Mouse (Mus musculus) CH12.LX (cell line): ENCODE data around the gene Clec3a. TPM values are rescaled to one million over a fixed set of nuclear protein-coding genes. Genes with fewer than 3 reads are reported as not detected.

Experiments used
- DNase-seq: peaks from one replicate; pipeline ENCODE4 v3.0.0-alpha.2; 2013; ENCODE audit errors: extremely low read depth
- H3K27ac ChIP-seq: 2 replicates; pipeline ENCODE4 v1.5.1; 2012; ENCODE audit warnings: low read depth, mild to moderate bottlenecking, control low read depth, moderate library complexity; ENCODE audit not compliant: insufficient read depth
- H3K27me3 ChIP-seq: replicated peaks from 2 replicates; pipeline ENCODE3; 2012; ENCODE audit warnings: inconsistent platforms
- H3K36me3 ChIP-seq, 2 experiments: replicated peaks in 1 of 2; 2 replicates each; pipeline versions ENCODE3 to v1.6.1; 2012; ENCODE audit warnings: inconsistent platforms in 1 of 2, low read length in 1 of 2, mild to moderate bottlenecking in 1 of 2, mixed read lengths in 1 of 2, moderate library complexity in 1 of 2; ENCODE audit not compliant: control insufficient read depth in 1 of 2, insufficient read depth in 1 of 2
- H3K4me1 ChIP-seq, 2 experiments: 2 replicates each; pipeline ENCODE4 v1.6.1; 2012; ENCODE audit warnings: inconsistent platforms in 1 of 2, moderate library complexity in 1 of 2; ENCODE audit not compliant: insufficient read depth in 2 of 2, control insufficient read depth in 1 of 2
- H3K4me2 ChIP-seq: 2 replicates; pipeline ENCODE4 v1.6.1; 2012; ENCODE audit warnings: low read depth, mild to moderate bottlenecking, control low read depth; ENCODE audit not compliant: poor library complexity, insufficient read depth, severe bottlenecking
- H3K4me3 ChIP-seq, 3 experiments: fragments of 150-350 bp in 1 of 3; sonication (generic) in 1 of 3; replicated peaks in 1 of 3; 2 replicates each; pipeline versions ENCODE3 to v1.5.1; 2011 to 2012; ENCODE audit warnings: low read depth in 2 of 3, low read length in 2 of 3, mild to moderate bottlenecking in 2 of 3, moderate library complexity in 2 of 3, control low read depth in 1 of 3, improper control_type of control experiment in 1 of 3, inconsistent platforms in 1 of 3, mixed read lengths in 1 of 3; ENCODE audit not compliant: poor library complexity in 1 of 3
- H3K79me2 ChIP-seq: replicated peaks from 2 replicates; pipeline ENCODE4 v1.6.1; 2012; ENCODE audit warnings: mild to moderate bottlenecking, moderate library complexity; ENCODE audit not compliant: control insufficient read depth, poor library complexity, insufficient read depth, severe bottlenecking; ENCODE audit errors: extremely low read depth
- H3K9ac ChIP-seq: 2 replicates; pipeline ENCODE4 v1.6.1; 2012; ENCODE audit warnings: low read depth, mild to moderate bottlenecking, control low read depth, moderate library complexity; ENCODE audit not compliant: insufficient read depth
- H3K9me3 ChIP-seq: replicated peaks from 2 replicates; pipeline ENCODE3; 2012; ENCODE audit warnings: low read length, inconsistent platforms, mixed read lengths
- BHLHE40 ChIP-seq: IDR thresholded peaks from 2 replicates; pipeline ENCODE4 v1.6.1; 2011; ENCODE audit warnings: mild to moderate bottlenecking, low read depth, low read length, improper control_type of control experiment
- CHD1 ChIP-seq: IDR thresholded peaks from 2 replicates; pipeline ENCODE4 v1.6.1; 2012; ENCODE audit warnings: low read depth, low read length, improper control_type of control experiment, inconsistent platforms
- CTCF ChIP-seq, 2 experiments: IDR thresholded peaks in 1 of 2; conservative IDR thresholded peaks in 1 of 2; 2 replicates each; pipeline ENCODE4 v1.5.1; 2011 to 2012; ENCODE audit warnings: low read depth in 2 of 2, low read length in 2 of 2, improper control_type of control experiment in 1 of 2, inconsistent platforms in 1 of 2, mild to moderate bottlenecking in 1 of 2, moderate library complexity in 1 of 2
- ELF1 ChIP-seq: IDR thresholded peaks from 2 replicates; pipeline ENCODE4 v1.6.1; 2014; ENCODE audit warnings: low read depth, mild to moderate bottlenecking, inconsistent platforms, low read length, improper control_type of control experiment
- EP300 ChIP-seq: IDR thresholded peaks from 2 replicates; pipeline ENCODE4 v1.6.1; 2011; ENCODE audit warnings: low read length, improper control_type of control experiment
- ETS1 ChIP-seq: conservative IDR thresholded peaks from 2 replicates; pipeline ENCODE4 v1.6.1; 2012; ENCODE audit warnings: low read depth, mild to moderate bottlenecking, inconsistent platforms, low read length, improper control_type of control experiment, moderate library complexity
- GABPA ChIP-seq: IDR thresholded peaks from 2 replicates; pipeline ENCODE4 v1.6.1; 2012; ENCODE audit warnings: low read depth, low read length, improper control_type of control experiment, inconsistent platforms; ENCODE audit not compliant: insufficient replicate concordance
- HCFC1 ChIP-seq: IDR thresholded peaks from 2 replicates; pipeline ENCODE4 v1.6.1; 2012; ENCODE audit warnings: low read depth, mild to moderate bottlenecking, inconsistent platforms, low read length, improper control_type of control experiment
- JUN ChIP-seq: IDR thresholded peaks from 2 replicates; pipeline ENCODE4 v1.6.1; 2011; ENCODE audit warnings: low read depth, mild to moderate bottlenecking, low read length, improper control_type of control experiment, moderate library complexity; ENCODE audit not compliant: insufficient read depth
- MAX ChIP-seq: IDR thresholded peaks from 2 replicates; pipeline ENCODE4 v1.6.1; 2011; ENCODE audit warnings: low read length, improper control_type of control experiment
- MAZ ChIP-seq: IDR thresholded peaks from 2 replicates; pipeline ENCODE4 v1.6.1; 2012; ENCODE audit warnings: low read depth, mild to moderate bottlenecking, inconsistent platforms, low read length, improper control_type of control experiment, moderate library complexity
- MEF2A ChIP-seq: IDR thresholded peaks from 2 replicates; pipeline ENCODE4 v1.6.1; 2014; ENCODE audit warnings: low read depth, mild to moderate bottlenecking, inconsistent platforms, low read length, improper control_type of control experiment, borderline replicate concordance
- MXI1 ChIP-seq: IDR thresholded peaks from 2 replicates; pipeline ENCODE4 v1.6.1; 2011; ENCODE audit warnings: mild to moderate bottlenecking, low read depth, low read length, improper control_type of control experiment
- NELFE ChIP-seq: IDR thresholded peaks from 2 replicates; pipeline ENCODE4 v1.6.1; 2011; ENCODE audit warnings: low read depth, low read length, improper control_type of control experiment
- NRF1 ChIP-seq: IDR thresholded peaks from 2 replicates; pipeline ENCODE4 v1.6.1; 2014; ENCODE audit warnings: low read depth, mild to moderate bottlenecking, inconsistent platforms, low read length, improper control_type of control experiment, moderate library complexity
- POLR2AphosphoS2 ChIP-seq: IDR thresholded peaks from 2 replicates; pipeline ENCODE4 v1.6.1; 2011; ENCODE audit warnings: low read depth, low read length, improper control_type of control experiment
- RAD21 ChIP-seq: IDR thresholded peaks from 2 replicates; pipeline ENCODE4 v1.6.1; 2011; ENCODE audit warnings: low read depth, mild to moderate bottlenecking, low read length, improper control_type of control experiment, moderate library complexity
- SMC3 ChIP-seq: IDR thresholded peaks from 2 replicates; pipeline ENCODE4 v1.6.1; 2011; ENCODE audit warnings: low read depth, low read length, improper control_type of control experiment
- TBP ChIP-seq: conservative IDR thresholded peaks from 2 replicates; pipeline ENCODE4 v1.6.1; 2011; ENCODE audit warnings: low read depth, low read length, improper control_type of control experiment
- TCF12 ChIP-seq: IDR thresholded peaks from 2 replicates; pipeline ENCODE4 v1.6.1; 2014; ENCODE audit warnings: low read depth, mild to moderate bottlenecking, inconsistent platforms, low read length, improper control_type of control experiment
- USF2 ChIP-seq: conservative IDR thresholded peaks from 2 replicates; pipeline ENCODE4 v1.6.1; 2011; ENCODE audit warnings: low read depth, low read length, improper control_type of control experiment
- ZKSCAN1 ChIP-seq: IDR thresholded peaks from 2 replicates; pipeline ENCODE4 v1.6.1; 2012; ENCODE audit warnings: low read depth, inconsistent platforms, low read length, improper control_type of control experiment, borderline replicate concordance
- ZMIZ1 ChIP-seq: IDR thresholded peaks from 2 replicates; pipeline ENCODE4 v1.6.1; 2012; ENCODE audit warnings: low read depth, mild to moderate bottlenecking, inconsistent platforms, low read length, improper control_type of control experiment
- ZNF384 ChIP-seq: IDR thresholded peaks from 2 replicates; pipeline ENCODE4 v1.6.1; 2012; ENCODE audit warnings: low read depth, low read length, improper control_type of control experiment, inconsistent platforms
- dilution Hi-C: fragments of 300-500 bp; cut with MboI; formaldehyde crosslinking; loops from 2 replicates; pipeline ENCODE4 v1.14.3; 2020; ENCODE audit warnings: low sequenced_read_pairs; ENCODE audit not compliant: extremely low pct_unique_long_range_greater_than_20kb, extremely low pct_ligation_motif_present
- in situ Hi-C: fragments of 300-500 bp; cut with MboI; formaldehyde crosslinking; loops from 3 replicates; pipeline ENCODE4 v1.14.3; 2019; ENCODE audit warnings: low sequenced_read_pairs, low pct_ligation_motif_present, low pct_unique_long_range_greater_than_20kb, mixed read lengths
- polyA plus RNA-seq: library from polyadenylated mRNA; unstranded; fragments of >175 nt; gene quantifications from 2 replicates; pipeline ENCODE4 v1.2.1, GENCODE M21; 2012; ENCODE audit warnings: low read depth; ENCODE audit not compliant: insufficient read length
- total RNA-seq, 2 experiments: library from RNA; depleted of rRNA; stranded (reverse); fragments of 300-350 nt in 1 of 2; fragments of >200 nt in 1 of 2; gene quantifications; 2 replicates each; pipeline ENCODE4 v1.2.3; 2012 to 2014

Clec3a gene
- total and polyA plus RNA-seq, 3 experiments, result not detected

DNA sequence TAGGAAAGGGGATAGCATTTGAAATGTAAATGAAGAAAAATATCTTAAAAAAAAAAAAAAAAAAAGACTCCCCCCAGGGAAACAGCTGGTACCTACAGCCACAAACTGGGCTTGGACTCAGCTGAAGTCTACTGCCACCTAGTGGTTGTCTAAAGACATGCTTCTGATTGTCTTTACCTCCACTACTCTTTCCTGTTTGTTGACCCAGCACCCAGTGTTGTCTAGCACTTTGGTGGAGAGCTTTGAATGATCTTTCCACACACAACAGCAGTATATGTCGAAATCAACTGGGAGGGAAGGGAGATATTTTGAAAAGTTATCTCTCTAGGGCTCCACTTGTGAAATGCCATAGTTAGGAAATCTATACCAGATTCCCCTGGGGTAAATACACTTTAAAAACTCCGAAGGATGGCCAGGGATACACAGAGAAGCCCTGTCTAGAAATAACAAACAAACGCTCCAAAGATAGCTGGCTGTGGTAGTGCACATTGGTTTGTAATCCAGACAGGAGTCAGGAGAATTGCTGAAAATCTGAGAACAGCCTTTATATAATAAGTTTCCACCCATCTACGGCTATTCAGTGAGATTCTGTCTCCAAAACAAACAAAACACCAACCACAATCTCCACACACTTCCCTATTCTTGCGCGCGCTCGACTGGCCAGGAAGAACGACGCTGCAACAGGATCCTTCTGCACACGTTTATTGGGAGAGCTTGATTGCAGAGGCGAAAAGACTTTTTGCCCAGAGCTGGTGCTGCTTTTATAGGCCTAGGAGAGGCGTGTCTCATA is 27.2 kb upstream of the Clec3a start:
- H3K79me2 ChIP-seq, result no peaks in the 10 kb centered on the region
- H3K27ac ChIP-seq, result no peak overlapping the region
- dilution Hi-C loops, result no loop called here
- no peak overlapping the region for H3K4me2 ChIP-seq
- H3K4me1 ChIP-seq, result no peaks in the 10 kb centered on the region
- TF ChIP-seq MAZ, result no peak
- peak; percentile 6; the same call in 1 of the 2 replicates for TF ChIP-seq SMC3
- no peak for TF ChIP-seq JUN
- TF ChIP-seq RAD21, result peak; percentile 12
- TF ChIP-seq ZKSCAN1, result no peak
- TF ChIP-seq BHLHE40, result no peak
- TF ChIP-seq ZNF384, result 0 out of 2 replicates have a peak, but pooled peaks have one; percentile 17
- peak; percentile 15 to 47; a peak in 2 of 4 replicates for TF ChIP-seq CTCF (conservative IDR thresholded peaks at IDR 0.05 in 1 of 2, IDR thresholded peaks at IDR 0.05 in 1 of 2; ENCODE audit: low read depth in 2 of 2, low read length in 2 of 2)
- TF ChIP-seq TBP, result no peak
- TF ChIP-seq, all 38 proteins: peak for 4
- H3K36me3 ChIP-seq, result no peaks in the 10 kb centered on the region
- peaks cover 9% of the 10 kb centered on the region for H3K9me3 ChIP-seq
- peak; percentile 6 for DNase-seq
- no peak overlapping the region for H3K9ac ChIP-seq
- H3K27me3 ChIP-seq, result no peaks in the 10 kb centered on the region
- in situ Hi-C loops, result no loop called here
- no peak overlapping the region for H3K4me3 ChIP-seq

DNA sequence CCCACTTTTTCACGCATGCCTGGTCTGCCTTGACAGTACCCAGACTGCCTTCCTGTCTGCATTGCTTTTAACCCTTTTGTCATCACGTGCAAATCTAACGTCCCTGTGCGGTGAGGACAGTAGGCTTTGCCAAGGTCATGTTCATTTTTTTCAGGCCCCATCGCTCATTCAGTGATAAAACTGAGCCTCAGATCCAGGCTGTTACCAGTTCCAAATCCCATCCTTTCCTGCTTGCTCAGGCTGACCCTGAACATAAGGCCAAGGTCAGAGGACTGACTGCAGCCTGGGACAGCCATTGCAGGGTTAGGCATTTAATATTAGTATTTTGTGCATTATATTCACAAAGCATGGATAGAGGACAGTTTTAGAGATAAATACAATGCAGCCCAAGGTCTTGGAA is 19.6 kb upstream of the Clec3a start:
- in situ Hi-C loops, result no loop called here

More for the DNA sequence above, 19.6 kb upstream of the Clec3a start:
- Histone ChIP-seq H3K9ac (no peak overlapping the region), H3K36me3 (no peaks in the 10 kb centered on the region), H3K9me3 (peaks cover 20% of the 10 kb centered on the region), H3K27me3 (no peaks in the 10 kb centered on the region), H3K4me2 (no peak overlapping the region), H3K4me3 (no peak overlapping the region), H3K4me1 (no peaks in the 10 kb centered on the region), H3K79me2 (no peaks in the 10 kb centered on the region), H3K27ac (no peak overlapping the region)
- TF ChIP-seq TCF12, result no peak
- no peak for TF ChIP-seq MEF2A
- TF ChIP-seq ZMIZ1, result no peak
- TF ChIP-seq NRF1, result no peak
- no peak for TF ChIP-seq GABPA
- no peak for TF ChIP-seq POLR2AphosphoS2
- no peak for TF ChIP-seq USF2
- no peak for TF ChIP-seq MAX
- no peak for TF ChIP-seq ETS1
- no peak for TF ChIP-seq RAD21
- no peak for TF ChIP-seq MXI1
- no peak for TF ChIP-seq EP300
- no peak for TF ChIP-seq ELF1
- no peak for TF ChIP-seq HCFC1
- TF ChIP-seq NELFE, result no peak
- no peak for TF ChIP-seq CHD1
- no peak for TF ChIP-seq JUN
- no peak for DNase-seq
- dilution Hi-C loops, result no loop called here
